Mouse (Mus musculus): ENCODE results near the gene Morc2b. TPM values are rescaled to one million over a fixed set of nuclear protein-coding genes. Genes with fewer than 3 reads are reported as not detected.

Morc2b gene
- not detected for polyA plus RNA-seq (2014; fragmentation: Illumina TruSeq; extraction: RNeasy Lipid Tissue Mini Kit (QIAGEN cat#74804); ENCODE audit: low read depth, low replicate concordance)

GRCm38 (mm10) chr17:33139261-33139820, at the start of gene Morc2b:
TSS of gene Morc2b (minus strand) at chr17:33139683.

GRCm38 (mm10) chr17:33168147-33168546, 28.7 kb upstream of the Morc2b start, which contains the start of gene Olfr55:
TSS of gene Olfr55 (plus strand) at chr17:33168447.

DNA sequence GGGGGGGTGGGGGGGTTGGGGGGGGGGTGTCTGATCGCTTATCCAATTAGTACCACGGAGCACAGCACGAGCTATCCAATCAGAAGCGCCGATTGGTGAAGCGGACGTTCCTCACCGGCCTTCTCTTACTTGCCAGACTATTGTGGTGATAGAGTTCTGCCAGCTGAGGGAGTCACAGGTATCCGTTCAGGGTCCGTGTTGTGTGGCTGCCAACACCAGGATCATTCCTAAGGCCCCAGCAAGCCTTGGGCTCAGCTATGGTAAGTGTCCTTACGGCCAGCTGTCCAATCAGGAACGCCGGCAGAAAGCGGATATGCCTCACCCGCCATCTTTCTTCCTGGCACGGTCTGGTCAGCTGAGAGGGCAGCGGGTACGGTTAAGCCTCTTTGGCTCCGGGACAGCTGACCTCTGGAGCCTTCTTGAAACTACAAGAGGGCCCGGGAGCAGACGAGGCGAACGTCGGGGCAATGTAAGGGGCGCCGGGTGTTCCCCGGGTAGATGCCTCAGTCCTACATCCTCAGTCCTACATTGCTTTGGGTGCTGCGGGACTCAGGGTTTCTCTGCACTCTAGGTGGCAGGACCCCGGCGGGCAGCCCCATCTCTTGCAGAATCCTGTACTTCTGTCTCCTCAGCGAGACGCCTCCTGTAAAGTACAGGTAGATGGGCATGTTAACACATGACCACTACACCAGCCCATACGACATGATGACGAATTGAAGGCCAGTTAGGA, 50.1 kb downstream of the Morc2b start, which contains the start of gene Zfp563:
Gene Zfp563 (plus strand): TSS at position 91 of the 730 bp plus-strand sequence.

DNA sequence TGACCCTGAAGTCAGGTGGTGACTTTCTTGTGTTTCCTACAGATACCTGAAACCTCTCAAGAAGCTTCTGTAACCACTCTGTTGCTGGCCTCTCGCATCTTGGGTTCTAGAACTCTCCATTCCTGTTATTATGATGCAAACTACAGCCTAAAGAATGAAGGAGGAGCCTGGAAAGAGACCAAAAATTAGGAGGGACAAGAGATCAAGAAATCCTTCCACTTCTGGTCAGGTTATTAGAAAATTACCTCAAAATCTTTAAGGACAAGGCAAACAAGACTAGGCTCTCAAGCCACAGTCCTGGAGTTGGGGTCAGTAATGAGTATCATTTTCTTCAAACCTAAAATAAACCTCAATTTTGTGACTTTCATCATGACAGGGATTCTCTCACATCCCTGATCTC, 71.5 kb downstream of the Morc2b start, which contains the start of gene 4921501E09Rik:
Gene 4921501E09Rik (minus strand): TSS at position 101 of the 400 bp plus-strand sequence.

Other genes starting within 250 kb of the Morc2b start
- gene Zfp870, start 248.0 kb downstream of the Morc2b start, polyA plus RNA-seq (2014; fragmentation: Illumina TruSeq; extraction: RNeasy Lipid Tissue Mini Kit (QIAGEN cat#74804); ENCODE audit: low read depth, low replicate concordance): 8.9 TPM
- gene Cyp4f14, start 222.3 kb downstream of the Morc2b start, polyA plus RNA-seq (2014; fragmentation: Illumina TruSeq; extraction: RNeasy Lipid Tissue Mini Kit (QIAGEN cat#74804); ENCODE audit: low read depth, low replicate concordance): 33.8 TPM
- gene Cyp4f13, start 192.3 kb downstream of the Morc2b start, polyA plus RNA-seq (2014; fragmentation: Illumina TruSeq; extraction: RNeasy Lipid Tissue Mini Kit (QIAGEN cat#74804); ENCODE audit: low read depth, low replicate concordance): 23.7 TPM
- 21.5 TPM for gene Zfp472, start 173.9 kb downstream of the Morc2b start, polyA plus RNA-seq (2014; fragmentation: Illumina TruSeq; extraction: RNeasy Lipid Tissue Mini Kit (QIAGEN cat#74804); ENCODE audit: low read depth, low replicate concordance)
- gene Zfp952, start 146.6 kb downstream of the Morc2b start, polyA plus RNA-seq (2014; fragmentation: Illumina TruSeq; extraction: RNeasy Lipid Tissue Mini Kit (QIAGEN cat#74804); ENCODE audit: low read depth, low replicate concordance): 26.9 TPM
- gene Zfp763, start 106.3 kb downstream of the Morc2b start, polyA plus RNA-seq (2014; fragmentation: Illumina TruSeq; extraction: RNeasy Lipid Tissue Mini Kit (QIAGEN cat#74804); ENCODE audit: low read depth, low replicate concordance): 15.7 TPM
- not detected for gene 4921501E09Rik, start 71.6 kb downstream of the Morc2b start, polyA plus RNA-seq (2014; fragmentation: Illumina TruSeq; extraction: RNeasy Lipid Tissue Mini Kit (QIAGEN cat#74804); ENCODE audit: low read depth, low replicate concordance)
- gene Zfp563, start 50.4 kb downstream of the Morc2b start, polyA plus RNA-seq (2014; fragmentation: Illumina TruSeq; extraction: RNeasy Lipid Tissue Mini Kit (QIAGEN cat#74804); ENCODE audit: low read depth, low replicate concordance): 22.4 TPM
- not detected for gene Olfr55, start 28.8 kb upstream of the Morc2b start, polyA plus RNA-seq (2014; fragmentation: Illumina TruSeq; extraction: RNeasy Lipid Tissue Mini Kit (QIAGEN cat#74804); ENCODE audit: low read depth, low replicate concordance)
- gene Olfr239, start 51.6 kb upstream of the Morc2b start, polyA plus RNA-seq (2014; fragmentation: Illumina TruSeq; extraction: RNeasy Lipid Tissue Mini Kit (QIAGEN cat#74804); ENCODE audit: low read depth, low replicate concordance): not detected
- gene Olfr1564, start 82.0 kb upstream of the Morc2b start, polyA plus RNA-seq (2014; fragmentation: Illumina TruSeq; extraction: RNeasy Lipid Tissue Mini Kit (QIAGEN cat#74804); ENCODE audit: low read depth, low replicate concordance): 0.16 TPM
- gene Zfp955a, start 115.5 kb upstream of the Morc2b start, polyA plus RNA-seq (2014; fragmentation: Illumina TruSeq; extraction: RNeasy Lipid Tissue Mini Kit (QIAGEN cat#74804); ENCODE audit: low read depth, low replicate concordance): 40.2 TPM
- not detected for gene Olfr63, start 125.0 kb upstream of the Morc2b start, polyA plus RNA-seq (2014; fragmentation: Illumina TruSeq; extraction: RNeasy Lipid Tissue Mini Kit (QIAGEN cat#74804); ENCODE audit: low read depth, low replicate concordance)
- 27.4 TPM for gene Zfp955b, start 149.9 kb upstream of the Morc2b start, polyA plus RNA-seq (2014; fragmentation: Illumina TruSeq; extraction: RNeasy Lipid Tissue Mini Kit (QIAGEN cat#74804); ENCODE audit: low read depth, low replicate concordance)
- gene Zfp81, start 219.2 kb upstream of the Morc2b start, polyA plus RNA-seq (2014; fragmentation: Illumina TruSeq; extraction: RNeasy Lipid Tissue Mini Kit (QIAGEN cat#74804); ENCODE audit: low read depth, low replicate concordance): 38.6 TPM